Mouse (Mus musculus): Measurements from ENCODE around the gene Ncr1.

- TF ChIP-seq POLR2A (IDR thresholded peaks at IDR 0.05; ENCODE audit: low read depth, low read length) (no peak), HCFC1 (IDR thresholded peaks at IDR 0.05; ENCODE audit: low read depth, low read length) (no peak), CTCF (conservative IDR thresholded peaks at IDR 0.05 in 1 of 2, IDR thresholded peaks at IDR 0.05 in 1 of 2; ENCODE audit: low read depth in 2 of 2, low read length in 2 of 2) (no peak), EP300 (IDR thresholded peaks at IDR 0.05; ENCODE audit: low read length) (no peak), E2F4 (IDR thresholded peaks at IDR 0.05; ENCODE audit: insufficient replicate concordance, low read depth, low read length) (no peak), RAD21 (IDR thresholded peaks at IDR 0.05; ENCODE audit: low read depth, low read length) (no peak), SMC3 (IDR thresholded peaks at IDR 0.05; ENCODE audit: low read depth, low read length) (no peak), ZC3H11A (IDR thresholded peaks at IDR 0.05; ENCODE audit: low read depth, low read length) (no peak), ZNF384 (IDR thresholded peaks at IDR 0.05; ENCODE audit: low read depth, low read length) (no peak), BHLHE40 (IDR thresholded peaks at IDR 0.05; ENCODE audit: low read depth, low read length) (no peak), MYC (IDR thresholded peaks at IDR 0.05; ENCODE audit: low read depth, low read length) (no peak), MAZ (IDR thresholded peaks at IDR 0.05; ENCODE audit: low read depth, low read length) (no peak)
Observed at GRCm38 (mm10) chr7:4303457-4303856, 34.1 kb upstream of the Ncr1 start.
